Mouse (Mus musculus) thymus, postnatal 10 days (tissue): ENCODE data around the gene Bean1.

Experiments
- DNase-seq, 2 experiments: peaks; one replicate each; pipeline ENCODE4 v3.0.0; 2021; ENCODE audit warnings: low spot score in 2 of 2

Bean1 gene

DNA sequence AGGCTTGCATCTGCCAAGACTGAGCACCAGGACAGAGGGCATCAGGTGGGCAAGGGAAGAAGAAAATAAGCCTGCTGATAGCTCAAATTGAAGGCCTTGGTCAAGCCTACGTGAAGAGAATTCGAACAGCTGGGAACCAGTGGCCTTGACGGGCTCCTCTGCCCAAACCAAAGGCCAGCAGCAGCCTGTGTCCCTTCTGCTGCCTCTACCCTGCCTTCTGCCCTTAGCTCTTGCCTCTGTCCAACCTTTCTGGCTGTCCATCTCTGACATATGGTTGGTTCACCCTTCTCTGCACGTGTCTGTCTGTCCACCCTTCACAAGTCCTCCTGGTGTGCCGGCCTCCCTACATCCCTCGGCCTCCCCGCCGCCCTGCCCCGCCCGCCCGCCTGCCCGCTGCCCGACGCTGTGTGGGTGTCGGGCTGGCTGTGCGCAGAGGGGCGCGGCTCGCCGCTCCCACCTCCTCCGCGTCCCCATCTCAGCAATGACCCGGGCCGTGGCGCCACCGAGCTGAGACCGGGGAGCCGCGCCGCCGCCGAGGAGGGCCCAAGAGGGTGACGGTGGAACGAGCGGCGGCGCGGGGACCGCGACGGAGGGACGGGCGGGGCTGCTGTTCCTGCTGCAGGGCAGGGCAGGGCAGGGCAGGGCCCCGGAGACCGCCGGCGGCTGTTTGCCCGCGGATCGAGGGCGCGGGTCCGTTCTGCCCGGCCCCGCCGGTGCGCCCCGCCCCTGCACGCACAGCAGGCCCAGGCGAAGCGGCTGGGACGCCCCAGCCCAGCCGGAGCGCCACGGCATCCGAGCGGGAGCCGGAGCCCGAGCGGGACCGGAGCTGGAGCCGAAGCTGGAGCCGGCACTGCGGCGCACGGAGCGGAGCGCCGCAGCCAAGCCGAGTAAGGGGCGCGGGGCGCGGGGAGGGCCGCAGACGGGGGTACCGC, at the start of gene Bean1:
Gene Bean1, plus strand, starts transcription at position 325 of the 932 bp plus-strand sequence.
- DNase-seq = peak in 1 of 2 experiments; percentile 15

DNA sequence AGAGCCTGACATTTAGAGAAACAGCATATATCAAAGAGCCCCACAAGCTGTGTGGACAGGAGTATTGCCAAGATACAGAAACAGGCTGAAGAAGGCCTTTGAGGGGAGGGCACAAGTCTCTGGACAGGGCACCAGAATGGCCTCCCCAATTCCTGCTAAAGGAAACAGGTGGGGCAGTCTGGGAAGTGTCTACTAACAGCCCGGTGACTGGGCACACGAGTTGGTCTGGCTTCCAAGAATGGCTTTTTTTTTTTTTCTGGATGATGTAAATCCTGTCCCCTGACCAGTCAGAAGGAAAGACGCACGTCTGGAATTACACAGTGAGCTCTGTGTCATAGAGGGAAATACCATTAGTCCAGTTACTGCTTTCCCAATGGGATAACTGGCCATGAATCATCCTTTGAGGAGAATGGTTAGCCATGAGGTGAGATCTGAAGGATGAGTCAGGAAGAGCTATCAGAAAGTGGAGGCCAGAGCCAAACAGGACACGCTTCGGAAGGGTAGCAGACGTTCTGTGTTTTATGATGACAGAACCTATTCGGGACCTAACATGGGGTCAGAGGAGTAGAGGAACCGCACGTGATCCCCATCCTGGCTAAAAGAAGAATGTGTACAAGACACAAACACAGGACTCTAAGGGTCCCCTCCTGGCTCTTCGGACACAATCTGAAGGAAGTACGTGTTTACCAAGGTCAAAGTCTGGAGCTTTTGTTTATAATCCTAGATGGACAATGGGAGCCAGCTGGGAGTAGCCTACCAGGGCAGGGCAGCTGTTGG, 48.4 kb upstream of the Bean1 start:
- no peak for DNase-seq

DNA sequence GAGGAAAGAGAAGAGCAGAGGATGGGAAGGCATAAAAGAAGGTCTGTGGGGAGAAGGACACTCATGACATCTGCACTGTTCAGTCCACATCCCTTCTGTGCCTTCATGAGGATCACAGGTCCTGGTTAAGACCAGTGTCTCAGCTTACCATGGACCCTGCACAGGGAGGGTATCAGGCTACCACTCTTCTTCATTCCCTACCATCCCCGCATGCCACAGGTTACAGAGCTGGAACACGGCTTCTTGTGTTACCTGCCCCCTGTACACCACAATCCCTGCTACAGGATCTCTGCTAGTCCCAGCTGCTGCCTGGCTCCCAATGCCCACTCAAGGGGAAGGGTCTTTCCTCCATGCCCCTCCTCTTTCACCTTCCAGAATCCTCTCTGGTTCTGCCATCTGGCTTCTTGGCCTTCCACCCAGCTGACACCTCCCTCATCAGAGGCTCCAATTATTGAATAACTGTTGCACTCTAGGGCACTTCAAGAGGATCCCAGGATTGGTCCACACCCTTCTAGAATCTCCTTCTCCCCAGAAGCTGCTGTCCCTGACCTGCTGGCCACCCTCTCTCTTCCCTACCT, 47.1 kb upstream of the Bean1 start:
- no peak for DNase-seq

DNA sequence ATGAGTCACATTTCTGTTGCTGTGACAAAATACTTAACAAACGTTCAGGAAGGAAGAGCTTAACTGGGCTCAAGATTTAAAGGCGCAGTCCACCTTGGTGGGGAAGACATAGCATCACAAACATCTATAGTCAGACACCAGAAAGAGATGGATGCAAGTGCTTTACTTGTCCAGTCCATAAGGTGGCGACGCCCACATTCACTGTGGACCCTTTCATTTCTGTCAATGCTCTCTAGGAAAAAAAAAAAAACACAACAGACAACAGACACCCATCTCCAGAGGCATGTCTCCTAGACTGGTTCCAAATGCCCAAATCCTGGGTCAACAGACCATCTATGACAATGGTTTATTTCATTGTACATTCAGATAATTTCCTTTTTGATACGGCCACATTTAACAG, 45.7 kb upstream of the Bean1 start:
- no peak for DNase-seq

DNA sequence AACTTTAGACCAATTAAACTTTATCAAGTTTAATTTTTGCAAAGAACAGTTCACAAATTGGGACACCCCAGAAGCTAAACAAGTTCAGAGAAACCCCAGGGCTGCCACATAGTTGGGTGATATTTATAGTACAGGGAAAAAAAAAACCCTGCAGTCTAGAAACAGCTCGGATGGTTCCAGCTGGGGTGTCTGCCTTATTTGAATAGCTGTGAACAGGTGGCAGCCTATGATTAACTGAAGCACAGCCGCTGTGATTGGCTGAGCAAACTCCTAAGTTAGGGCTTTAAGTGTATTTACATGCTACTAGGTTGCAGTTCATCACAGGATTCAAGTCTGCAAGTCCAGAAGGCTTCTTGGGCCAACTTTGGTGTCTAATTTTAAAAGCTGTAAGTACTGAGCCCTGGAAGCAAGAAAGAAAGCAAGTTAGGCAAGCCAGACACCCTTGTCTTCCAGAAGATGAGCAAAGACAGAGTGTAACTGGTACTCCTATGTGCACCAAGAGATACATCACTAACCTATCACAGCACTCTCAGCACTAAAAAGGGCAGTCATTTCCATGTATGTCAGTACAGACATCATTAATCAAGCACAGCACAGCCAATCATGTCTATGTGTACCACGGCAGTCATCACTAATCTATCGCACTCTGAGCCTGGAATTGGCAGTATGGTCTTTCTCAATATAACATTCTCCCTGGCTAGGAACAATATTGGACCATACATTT, 42.9 kb upstream of the Bean1 start:
- no peak for DNase-seq

DNA sequence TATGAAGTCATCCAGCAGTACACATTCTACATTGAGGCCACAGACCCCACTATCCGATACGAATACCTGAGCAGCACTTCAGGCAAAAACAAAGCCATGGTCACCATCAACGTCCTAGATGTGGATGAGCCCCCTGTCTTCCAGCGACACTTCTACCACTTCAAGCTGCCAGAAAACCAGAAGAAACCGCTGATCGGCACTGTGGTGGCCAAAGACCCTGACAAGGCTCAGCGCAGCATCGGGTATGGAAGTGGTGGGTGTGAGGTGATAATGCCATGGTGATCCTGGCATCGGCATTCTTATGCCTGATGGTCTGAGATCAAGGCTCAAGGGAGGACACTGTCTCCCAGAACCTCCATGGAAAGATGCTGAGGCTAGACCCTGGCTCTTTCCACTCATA, 39.3 kb upstream of the Bean1 start:
- no peak for DNase-seq

DNA sequence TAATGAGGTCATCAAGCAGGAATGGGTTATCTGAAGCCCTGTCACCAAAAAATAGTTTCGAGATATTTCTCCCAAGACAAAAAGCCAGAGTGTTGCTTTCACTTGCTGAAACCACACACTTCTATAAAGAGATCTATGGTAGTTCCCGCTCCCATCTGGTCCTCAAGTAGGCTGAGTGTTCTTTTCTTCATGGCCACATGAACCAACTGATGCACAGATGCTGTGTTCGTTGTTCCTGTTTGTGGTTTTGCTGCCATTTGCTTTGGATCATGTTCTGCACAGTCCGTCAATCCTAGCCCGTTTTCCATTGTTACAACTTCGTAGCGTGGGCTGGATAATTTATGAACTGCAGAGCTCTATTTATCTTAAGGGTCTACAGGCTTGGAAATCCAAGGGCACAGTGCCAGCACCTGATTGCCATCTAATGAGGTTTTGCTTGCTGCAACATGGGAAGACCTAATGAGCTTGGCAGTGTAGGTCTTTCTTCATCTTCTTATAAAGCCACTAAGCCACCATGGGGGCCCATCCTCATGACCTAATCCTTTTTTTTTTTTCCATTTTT, 38.7 kb upstream of the Bean1 start:
- no peak for DNase-seq

DNA sequence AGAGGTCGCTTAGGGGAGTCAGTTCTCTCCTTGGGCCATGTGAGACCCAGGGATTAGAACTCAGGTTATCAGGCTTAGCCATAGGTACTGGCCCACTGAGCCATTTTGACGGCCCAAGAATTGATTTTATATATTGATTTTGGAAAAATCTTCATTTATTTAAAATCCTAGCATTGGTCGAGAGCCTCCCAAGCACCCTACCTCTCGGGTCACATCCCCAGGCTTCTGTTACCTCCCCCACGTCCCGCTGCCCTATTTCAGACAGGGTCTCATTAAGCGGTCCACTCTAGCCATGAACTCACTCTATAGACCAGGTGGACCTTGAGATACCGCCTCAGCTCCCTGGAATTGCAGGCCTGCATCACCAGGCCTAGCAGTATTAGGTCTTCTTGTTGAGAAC, 35.7 kb upstream of the Bean1 start:
- no peak for DNase-seq

DNA sequence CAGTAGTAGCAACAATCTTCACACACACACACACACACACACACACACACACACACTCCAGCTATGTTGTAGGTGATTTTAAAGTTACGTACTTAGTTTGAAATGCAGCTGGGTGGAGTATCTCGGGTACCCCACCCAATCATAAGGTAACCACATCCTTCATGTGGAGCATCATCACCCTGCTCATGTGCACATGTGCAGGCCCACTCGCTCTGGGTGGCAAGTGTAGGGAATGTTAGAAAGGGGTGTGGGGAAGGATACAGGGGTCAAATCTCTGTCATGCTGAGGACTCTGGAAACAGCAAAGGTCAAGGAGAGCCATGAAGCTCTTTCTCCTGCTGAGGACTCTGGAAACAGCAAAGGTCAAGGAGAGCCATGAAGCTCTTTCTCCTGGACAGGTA, 34.0 kb upstream of the Bean1 start:
- DNase-seq = no peak

DNA sequence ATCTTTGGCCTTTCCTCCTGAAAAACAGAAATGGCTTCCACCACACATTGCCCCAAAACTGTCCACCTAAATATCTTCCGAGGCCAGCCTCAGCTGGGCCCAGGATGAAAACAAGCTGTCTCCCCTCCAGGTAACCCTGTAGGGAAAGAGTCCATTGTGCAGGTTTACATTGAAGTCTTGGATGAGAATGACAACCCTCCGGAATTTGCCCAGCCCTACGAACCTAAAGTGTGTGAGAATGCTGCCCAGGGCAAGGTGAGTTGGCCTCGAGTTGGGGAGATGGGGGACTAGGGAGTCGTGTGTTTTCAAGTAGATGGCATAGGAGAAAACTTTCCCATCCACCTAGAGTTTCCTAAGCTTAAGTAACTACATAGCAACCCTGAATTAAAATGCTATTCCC, 32.6 kb upstream of the Bean1 start:
- no peak for DNase-seq

DNA sequence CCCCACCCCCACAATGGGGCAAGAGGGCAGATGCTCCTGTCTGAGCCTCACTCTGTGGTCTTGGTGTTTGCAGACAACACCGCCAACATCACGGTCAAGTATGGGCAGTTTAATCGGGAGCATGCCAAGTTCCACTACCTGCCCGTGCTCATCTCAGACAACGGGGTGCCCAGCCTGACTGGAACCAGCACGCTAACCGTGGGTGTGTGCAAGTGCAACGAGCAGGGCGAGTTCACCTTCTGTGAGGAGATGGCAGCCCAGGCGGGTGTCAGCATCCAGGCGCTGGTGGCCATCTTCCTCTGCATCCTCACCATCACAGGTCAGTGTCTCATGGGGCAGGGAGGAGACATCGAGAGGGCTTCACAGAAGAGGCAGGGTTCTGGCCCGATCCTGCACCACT, 29.6 kb upstream of the Bean1 start:
- DNase-seq = no peak

DNA sequence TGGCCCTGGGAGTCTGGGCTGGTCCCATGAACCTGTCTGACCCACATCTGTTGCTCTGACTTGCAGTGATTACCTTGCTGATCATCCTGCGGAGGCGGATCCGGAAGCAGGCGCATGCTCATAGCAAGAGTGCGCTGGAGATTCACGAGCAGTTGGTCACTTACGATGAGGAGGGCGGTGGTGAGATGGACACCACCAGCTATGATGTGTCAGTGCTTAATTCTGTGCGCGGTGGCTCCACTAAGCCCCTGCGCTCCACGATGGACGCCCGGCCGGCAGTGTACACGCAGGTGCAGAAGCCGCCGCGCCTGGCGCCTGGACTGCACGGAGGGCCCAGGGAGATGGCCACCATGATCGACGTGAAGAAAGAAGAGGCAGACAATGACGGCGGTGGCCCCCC, 27.8 kb upstream of the Bean1 start:
- DNase-seq = no peak

DNA sequence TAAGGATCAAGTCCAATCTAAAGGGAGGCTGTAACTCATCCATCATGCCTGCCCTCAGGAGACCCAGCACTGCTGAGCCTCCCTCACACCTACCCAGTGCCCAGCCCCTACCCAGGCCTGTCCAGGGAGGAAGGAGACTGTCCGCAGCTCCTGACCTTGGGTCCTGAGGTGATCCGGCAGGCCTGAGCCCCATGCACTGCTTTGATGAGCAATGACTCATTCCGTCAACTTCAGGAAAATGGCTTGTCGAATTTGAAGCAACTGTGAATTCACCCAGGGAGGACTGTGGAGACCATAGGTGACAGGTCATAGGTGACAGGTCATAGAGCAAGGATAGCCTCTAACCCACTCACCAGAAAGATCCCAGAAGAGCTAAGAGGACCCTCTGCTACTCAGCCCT, 26.9 kb upstream of the Bean1 start:
- DNase-seq = no peak

DNA sequence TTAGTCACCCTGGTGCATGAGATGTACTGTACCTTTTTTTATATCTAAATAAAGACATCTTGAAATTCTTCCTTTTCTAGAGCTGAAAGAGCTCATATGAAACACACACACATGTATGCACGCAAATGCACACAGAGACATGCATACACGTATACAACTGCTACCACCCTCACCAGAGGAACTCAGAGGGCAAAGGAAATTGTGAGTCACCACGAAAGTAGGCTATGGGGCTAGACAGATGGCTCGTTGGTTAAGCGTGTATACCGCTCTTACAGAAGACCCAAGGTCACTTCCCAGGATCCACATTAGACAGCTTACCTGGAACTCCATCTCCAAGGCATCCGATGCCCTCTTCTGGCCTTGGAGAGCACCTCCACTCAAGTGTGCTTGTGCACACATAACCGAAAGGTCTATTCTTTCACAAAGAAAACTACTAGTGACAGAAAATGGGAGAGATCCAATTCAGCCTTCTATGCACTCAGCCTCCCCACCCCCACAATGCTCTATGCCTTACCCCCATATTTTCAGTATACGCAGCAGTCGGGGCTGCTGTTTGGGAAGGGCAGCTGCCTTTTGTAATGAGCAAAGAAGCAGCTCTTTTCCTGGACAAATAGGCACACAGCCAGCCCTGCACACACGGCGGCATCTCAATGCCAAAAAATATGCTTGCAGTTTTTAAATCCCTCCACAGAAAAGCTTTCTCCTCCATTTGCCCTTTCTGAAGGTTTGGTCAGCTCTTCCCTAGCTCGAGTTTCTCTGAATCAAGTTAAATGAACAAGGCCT, 25.6 kb upstream of the Bean1 start:
- DNase-seq = no peak

DNA sequence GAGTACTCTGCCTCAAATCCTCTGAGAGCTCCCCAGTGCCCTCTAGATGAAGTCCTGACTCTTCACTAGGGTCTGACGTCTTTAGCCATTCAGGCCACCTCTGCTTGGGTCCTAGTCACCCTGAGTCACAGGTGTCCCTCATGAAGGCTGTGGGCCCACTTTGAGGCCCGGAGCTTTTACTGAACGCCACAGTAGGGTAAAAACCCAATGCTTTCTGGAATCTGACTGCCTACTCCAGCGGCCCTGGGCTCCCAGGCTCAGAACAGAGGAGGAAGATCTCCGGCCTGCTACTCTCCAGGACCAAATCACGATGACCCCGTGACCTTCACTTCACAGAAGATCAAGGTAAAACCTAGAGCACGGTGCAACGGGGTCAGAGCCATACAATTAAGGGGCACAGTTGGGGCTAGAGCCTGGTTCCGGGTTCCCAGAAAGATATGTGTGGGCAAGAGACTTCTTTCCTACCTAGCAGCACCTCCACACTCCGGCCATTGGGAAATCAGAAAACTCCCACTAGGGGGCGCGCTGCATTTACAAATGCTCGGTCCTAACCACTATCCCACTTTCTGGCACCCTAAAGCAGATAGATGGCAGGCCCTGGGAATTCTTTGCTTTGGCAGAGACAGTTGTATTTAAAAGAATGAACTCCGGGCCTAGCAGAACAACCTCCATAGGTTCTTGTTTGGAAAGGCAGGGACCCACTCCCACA, 24.1 kb upstream of the Bean1 start:
- peak; percentile 42 to 81 for DNase-seq

DNA sequence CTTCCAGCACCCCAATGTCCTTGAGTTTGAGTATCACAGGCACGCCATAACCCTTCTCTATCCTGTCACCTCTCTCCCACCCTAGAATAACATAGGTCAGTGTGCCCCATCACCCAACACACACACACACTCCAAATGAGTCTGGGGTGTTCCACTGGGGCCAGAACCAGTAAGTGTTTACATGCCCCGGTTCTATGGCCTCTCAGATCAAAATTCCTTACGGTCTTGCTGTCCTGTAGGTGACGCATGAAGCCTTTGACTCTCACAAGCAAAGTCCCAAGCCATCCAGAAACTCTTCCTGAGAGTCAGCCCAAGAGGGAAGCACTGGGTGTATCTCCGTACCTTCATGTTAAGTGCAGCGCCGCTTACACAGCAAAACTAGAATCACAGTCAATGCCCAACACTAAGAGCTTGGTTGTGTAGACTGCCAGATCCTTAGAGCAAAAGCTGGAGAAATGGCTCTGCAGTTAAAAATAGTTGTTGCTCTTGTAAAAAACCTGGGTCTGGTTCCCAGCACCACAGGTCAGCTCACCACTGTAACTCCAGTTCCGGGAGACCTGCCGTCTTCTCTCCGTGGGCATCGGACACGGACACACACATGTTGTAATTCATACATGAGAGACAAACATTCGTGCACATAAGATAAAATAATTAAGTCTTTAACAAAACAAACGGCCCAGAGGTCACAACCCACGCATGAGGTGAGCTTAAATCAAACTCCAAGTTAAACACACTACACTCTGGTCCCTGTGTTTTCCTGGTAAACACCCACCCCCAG, 23.3 kb upstream of the Bean1 start:
- DNase-seq = no peak

DNA sequence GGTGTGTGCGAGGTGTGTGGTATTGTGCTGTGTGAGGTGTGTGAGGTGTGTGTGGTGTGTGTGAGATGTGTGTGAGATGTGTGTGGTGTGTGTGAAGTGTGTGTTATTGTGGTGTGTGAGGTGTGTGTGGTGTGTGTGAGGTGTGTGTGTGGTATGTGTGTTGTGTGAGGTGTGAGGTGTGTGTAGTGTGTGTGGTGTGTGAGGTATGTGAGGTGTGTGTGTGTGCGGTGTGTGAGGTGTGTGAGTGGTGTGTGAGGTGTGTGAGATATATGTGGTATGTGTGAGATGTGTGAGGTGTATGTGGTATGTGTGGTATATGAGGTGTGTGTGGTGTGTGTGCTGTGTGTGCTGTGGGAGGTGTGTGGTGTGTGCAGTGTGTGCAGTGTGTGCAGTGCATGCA, 22.3 kb upstream of the Bean1 start:
- no peak for DNase-seq

DNA sequence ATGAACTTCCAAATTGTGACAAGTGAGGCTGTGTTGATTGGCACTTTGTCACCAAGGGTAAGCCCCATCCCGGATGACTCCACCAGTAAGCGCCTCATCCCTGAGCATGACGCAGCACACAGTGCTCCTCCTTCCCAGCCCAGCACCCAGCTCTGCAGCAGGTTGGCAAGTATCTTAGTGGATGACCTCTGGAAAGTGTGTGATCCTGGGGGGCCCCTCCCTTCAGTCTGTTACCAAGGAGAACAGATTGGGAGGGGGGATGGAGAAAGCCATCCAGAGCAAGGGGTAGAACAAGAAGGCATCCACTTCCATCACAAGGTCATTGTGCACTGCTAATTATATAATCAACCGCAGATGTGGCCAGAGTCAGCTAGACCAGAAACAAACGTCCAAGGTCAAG, 9.5 kb upstream of the Bean1 start:
- no peak for DNase-seq

DNA sequence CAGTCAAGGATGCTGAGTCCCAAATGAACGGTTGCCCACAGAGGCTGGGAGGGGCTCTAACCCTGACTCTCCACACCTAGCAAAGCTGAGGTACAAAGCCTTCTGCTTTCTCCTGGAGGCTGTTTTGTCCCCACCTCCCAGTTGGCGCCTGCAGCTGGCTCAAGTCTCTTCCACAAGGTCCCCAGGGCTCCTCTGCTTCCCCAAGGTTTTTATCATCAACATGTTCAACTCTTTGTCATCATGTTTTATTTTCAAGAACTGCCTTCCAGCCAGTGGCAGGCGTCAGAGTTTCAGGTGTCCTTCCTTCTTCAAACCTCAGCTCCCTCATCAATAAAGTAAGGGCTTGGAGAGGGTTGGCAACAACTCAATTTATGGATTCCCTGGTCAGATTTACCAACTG, 781 bp upstream of the Bean1 start:
- DNase-seq = no peak
